Mouse (Mus musculus) ZHBTc4 (cell line): ENCODE measurements at regions not wholly inside any gene's neighbourhood (a gene's known extent, or its start where the extent isn't known, plus 50 kb on each side); places are given as distances from the start of the nearest gene placed in this dataset.

Experiments
- DNase-seq: peaks from one replicate; pipeline ENCODE4 v3.0.0-alpha.2; 2011; ENCODE audit warnings: low read depth, low spot score

DNA sequence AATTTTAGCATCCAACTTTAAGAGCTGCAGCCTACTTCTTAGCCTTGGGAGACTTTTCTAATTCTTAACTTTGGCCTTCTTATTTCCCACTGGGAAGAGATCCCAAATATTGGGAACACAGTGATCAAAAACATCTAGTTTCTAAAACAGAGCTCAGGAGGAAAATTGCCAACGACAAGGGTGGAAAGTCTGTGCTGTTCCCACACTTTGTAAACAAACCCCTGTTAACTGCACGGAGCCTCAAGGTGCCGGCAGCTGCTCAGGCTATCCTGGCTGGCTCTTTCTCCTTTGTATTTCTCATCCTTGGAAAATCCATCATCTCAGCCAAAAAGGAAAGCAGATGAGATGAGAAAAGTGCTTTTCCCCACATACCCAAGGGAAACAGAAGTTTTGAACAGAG lies 84.9 kb downstream of the Impad1 start:
- DNase-seq, result no peak

- no peak for DNase-seq
Measured at GRCm38 (mm10) chr4:4699102-4699501, 94.1 kb downstream of the Impad1 start.

GRCm38 (mm10) chr4:4695413-4695812 lies 97.7 kb downstream of the Impad1 start:
- no peak for DNase-seq

- DNase-seq, result peak; percentile 79
Measured at GRCm38 (mm10) chr4:4686920-4687319, 106.2 kb downstream of the Impad1 start.

GRCm38 (mm10) chr4:4674607-4675006 lies 118.5 kb downstream of the Impad1 start:
- DNase-seq, result no peak

DNA sequence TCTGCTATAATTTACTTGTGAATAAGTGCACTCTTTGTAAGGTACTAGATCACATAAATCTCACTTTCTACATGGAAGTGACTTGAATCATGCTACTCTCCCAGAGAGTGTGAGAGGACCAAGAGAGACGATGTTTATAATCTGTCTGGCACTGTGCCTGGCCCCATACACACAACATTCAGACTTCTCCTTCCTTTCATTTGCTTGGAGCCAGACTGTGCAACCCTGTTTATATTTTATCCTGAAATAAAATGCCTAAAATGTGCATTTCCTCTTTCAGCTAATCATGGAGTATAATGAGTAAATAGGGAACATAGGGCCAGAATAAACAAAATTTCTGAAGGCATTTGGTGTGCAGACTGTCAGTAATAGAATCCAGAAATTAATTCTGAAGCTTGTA lies 142.9 kb downstream of the Impad1 start:
- no peak for DNase-seq

DNA sequence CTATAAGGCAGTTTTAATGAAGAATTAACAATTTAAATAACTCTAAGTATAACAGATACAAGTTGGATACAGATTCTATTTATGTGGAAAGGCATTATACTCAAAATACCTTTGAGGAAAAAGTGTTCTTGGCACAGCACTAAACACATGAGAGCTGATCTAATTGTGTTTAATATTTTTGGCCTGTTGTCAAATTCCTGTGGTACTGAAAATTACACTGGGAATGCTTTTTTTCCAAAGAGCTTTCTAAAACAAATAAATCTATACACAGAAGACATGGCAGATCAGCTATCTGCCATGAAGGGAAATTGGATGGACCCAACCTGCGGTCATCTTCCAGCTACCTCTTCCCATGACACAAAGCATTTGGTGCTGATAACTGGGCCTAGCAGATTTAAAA lies 147.9 kb downstream of the Impad1 start:
- DNase-seq, result no peak

DNA sequence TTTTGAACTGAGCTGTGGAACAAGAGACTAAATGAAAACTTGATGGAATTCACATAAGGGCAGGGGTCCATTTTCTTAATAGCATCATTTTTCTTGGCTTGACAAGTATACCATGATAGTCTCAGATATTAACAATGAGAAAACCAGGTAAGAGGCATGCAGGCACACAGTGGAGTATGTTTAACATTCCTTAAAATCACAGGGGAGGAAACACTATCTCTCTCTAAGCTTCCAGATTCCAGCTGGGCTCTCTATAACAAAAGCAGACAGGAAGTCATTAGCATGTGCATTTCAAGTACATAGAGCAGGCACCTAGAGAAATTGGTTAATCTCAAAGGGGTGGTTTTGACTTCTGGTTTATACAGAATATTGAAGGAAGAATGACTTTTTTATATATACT lies 156.9 kb downstream of the Impad1 start:
- peak; percentile 38 for DNase-seq

DNA sequence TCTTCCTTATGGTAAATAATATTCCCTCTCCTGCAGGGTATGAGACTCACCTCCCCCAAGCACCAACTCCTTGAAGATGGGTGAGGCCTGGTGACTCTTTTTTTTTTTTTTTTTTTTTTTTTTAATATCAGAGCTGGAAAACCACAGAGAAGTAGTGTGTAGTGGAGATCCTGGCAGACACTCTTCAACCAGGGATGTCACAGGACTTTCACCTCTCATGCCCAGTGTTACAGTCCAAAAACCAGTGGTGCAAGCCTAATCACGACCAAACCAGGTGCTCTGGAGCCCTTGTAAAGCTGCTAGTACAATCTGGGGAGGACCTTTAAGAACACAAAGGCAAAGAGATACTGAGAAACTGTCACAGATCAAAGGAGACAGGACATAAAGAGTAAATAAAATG lies 157.3 kb downstream of the Impad1 start:
- DNase-seq, result no peak

DNA sequence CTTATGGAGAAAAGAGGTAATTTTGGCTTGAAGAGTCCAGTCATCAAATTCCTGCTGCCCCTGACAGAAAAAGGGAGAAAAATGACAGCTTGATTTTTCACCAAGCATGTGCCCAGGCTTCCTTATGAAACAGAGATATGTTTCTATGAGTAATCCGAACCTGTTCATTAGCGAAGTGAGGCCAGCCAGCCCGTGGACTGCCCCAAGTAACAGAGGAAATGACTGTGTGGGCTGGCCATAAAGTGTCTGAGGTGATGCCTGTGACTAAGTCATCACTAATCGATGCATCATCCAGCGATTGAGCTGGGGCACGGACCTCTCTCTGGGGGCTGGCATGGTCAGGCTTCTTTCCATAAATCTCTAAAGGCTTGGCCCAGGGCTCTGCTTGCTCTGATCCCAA lies 157.8 kb downstream of the Impad1 start:
- DNase-seq, result no peak

- peak; percentile 71 for DNase-seq
Measured at GRCm38 (mm10) chr4:4634646-4635045, 158.5 kb downstream of the Impad1 start.

GRCm38 (mm10) chr4:4630750-4631149 lies 162.4 kb downstream of the Impad1 start:
- no peak for DNase-seq

- DNase-seq, result no peak
Measured at GRCm38 (mm10) chr4:4629251-4629650, 163.9 kb downstream of the Impad1 start.

DNA sequence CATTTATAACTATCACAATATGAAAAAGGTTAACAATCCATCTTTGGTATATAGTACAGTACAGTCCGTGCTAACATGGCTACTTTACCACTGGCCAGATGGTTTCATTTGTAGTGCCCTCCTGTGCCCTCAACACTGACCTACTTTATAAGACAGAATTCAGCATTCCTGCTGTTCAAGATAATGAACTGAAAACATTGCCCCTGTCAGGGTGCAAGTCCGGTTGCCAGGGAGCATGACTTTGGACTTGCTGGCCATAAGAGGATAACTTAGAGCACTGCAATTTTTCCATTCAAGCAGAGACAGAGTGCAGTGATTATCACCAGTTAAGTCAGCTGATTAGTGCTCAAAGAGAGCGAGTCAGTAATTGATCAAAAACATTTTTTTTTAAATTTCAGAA lies 169.3 kb downstream of the Impad1 start:
- DNase-seq, result no peak

DNA sequence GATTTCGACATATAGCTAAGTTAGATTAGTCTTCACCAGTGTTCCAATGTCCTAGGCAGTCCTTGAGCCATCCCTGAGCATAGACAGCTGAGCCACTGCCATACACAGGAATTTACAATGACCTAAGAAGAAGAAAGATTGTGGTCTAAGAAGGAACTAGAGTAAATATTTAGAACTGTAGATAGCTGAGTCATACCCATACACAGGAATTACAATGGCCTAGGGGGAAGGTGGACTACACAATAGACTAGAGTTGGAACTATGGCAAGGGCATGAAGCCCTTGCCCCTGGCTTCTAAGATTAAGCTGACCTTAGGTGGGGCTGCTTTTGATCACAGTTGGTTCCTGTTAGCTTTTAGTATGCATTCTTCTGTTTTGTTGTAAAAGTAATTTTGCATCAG lies 173.0 kb downstream of the Impad1 start:
- DNase-seq, result peak; percentile 77

- no peak for DNase-seq
Measured at GRCm38 (mm10) chr4:4614577-4614976, 178.6 kb downstream of the Impad1 start.
